Comparison of ENCODE assay signal across 22 mouse cellular contexts in the genomic region with DNA sequence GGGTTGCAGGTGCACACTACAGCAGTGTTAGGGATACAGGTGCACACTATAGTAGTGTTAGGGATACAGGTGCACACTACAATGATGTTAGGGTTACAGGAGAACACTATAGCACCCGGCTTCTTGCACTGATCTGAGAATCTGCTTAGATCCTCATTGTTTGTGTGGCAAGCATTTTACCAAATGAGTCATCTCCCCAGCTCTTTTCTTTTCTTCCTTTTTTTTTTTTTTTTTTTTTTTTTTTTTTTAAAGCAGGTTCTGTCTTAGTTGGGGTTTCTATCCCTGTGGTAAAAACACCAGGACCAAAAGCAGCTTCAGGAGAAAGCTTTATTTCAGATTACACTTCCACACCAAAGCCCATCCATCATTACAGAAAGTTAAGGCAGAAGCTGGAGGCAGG.
"Had no signal": no experiment of that assay in that cellular context is flagged by ENCODE, and none has a peak within 500 bp of the region (broad histone marks: within the 10 kb centered on the region; RNA-seq: fewer than 3 reads in every experiment).

No protein-coding gene starts in this region.

- H3K36me3 ChIP-seq: liver, embryonic 13.5 days; liver, embryonic 15.5 days; lung, embryonic 15.5 days; midbrain, embryonic 12.5 days; neural tube, embryonic 12.5 days; stomach, embryonic 15.5 days had no signal

- H3K9ac ChIP-seq: liver, embryonic 13.5 days; liver, embryonic 15.5 days; liver, postnatal 0 days; lung, embryonic 15.5 days; midbrain, embryonic 12.5 days; neural tube, embryonic 12.5 days; stomach, embryonic 15.5 days had no signal

- DNase-seq: liver, embryonic 13.5 days; liver, postnatal 0 days; lung, adult 2 months; lung, postnatal 14 days; lung, postnatal 36 days; midbrain, embryonic 14.5 days; retina, postnatal 1 day; right cerebral cortex, adult 18-20 months; right cerebral cortex, postnatal 25 days; right cerebral cortex, postnatal 4 days; spleen, adult 18-20 months; thymus, adult 2 months; thymus, postnatal 25 days; thymus, postnatal 4 days had no signal

- H3K9me3 ChIP-seq: liver, embryonic 13.5 days; liver, embryonic 15.5 days; lung, embryonic 15.5 days; midbrain, embryonic 12.5 days; stomach, embryonic 15.5 days had no signal

- H3K4me3 ChIP-seq: liver, embryonic 13.5 days; liver, embryonic 15.5 days; lung, embryonic 15.5 days; midbrain, embryonic 12.5 days; neural tube, embryonic 12.5 days; stomach, embryonic 15.5 days had no signal

- H3K4me2 ChIP-seq: liver, embryonic 13.5 days; liver, embryonic 15.5 days; lung, embryonic 15.5 days; midbrain, embryonic 12.5 days; neural tube, embryonic 12.5 days; stomach, embryonic 15.5 days had no signal

- H3K27me3 ChIP-seq: liver, embryonic 13.5 days; liver, embryonic 15.5 days; lung, embryonic 15.5 days; neural tube, embryonic 12.5 days; stomach, embryonic 15.5 days had no signal

- ATAC-seq: liver, postnatal 0 days; lung, postnatal 0 days had no signal

- H3K27ac ChIP-seq: liver, embryonic 13.5 days; liver, embryonic 15.5 days; lung, embryonic 15.5 days; macrophage; midbrain, embryonic 12.5 days; neural tube, embryonic 12.5 days; stomach, embryonic 15.5 days; stomach, postnatal 0 days had no signal
